Mouse (Mus musculus) cerebellum, adult 18-20 months (tissue): Measurements from ENCODE around the gene Nsun7.

Experiments
- DNase-seq, 2 experiments: peaks; one replicate each; pipeline ENCODE4 v3.0.0; 2021

Nsun7 gene

DNA sequence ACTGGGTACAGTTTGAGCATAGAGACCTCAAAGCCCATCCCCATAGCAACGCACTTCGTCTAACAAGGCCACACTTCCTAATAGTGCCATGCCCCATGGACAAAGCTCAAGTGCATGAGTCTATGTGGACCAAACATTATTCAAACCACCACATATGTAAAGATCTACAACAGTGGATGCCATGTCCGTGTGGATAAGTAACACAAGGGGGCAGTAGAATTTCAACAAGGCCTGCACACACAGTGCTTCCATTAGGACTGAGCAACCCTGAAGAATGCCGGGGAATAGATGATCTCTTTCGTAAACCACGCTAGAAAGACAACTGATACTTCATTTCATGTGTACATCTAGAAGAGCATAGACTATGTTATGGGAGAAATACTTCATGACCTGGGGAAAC is 21.0 kb downstream of the Nsun7 start:
- DNase-seq = no peak

DNA sequence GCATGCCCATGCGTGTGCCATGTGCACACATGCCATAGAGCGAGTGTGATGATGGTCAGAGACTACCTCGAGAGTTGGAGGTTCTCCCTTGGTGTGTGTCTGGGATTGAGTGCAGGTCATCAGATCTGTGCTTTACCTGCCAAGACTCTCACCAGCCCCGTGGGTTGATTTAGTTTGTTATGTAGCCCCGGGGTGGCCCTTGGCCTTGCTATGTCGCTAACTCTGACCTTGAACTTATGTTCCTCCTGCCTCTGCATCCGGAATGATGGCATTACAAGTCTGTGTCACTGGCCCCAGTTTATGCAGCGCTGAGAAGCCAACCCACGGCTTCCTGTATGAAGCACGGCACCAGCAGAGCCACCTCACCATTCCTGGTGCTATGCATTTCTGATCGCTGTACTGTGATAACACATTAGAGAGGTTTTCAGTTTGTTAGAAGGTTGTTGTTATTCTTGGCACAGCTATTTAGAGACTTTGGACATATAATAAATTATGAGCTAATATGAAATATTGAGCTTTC is 34.5 kb downstream of the Nsun7 start:
- DNase-seq = no peak

DNA sequence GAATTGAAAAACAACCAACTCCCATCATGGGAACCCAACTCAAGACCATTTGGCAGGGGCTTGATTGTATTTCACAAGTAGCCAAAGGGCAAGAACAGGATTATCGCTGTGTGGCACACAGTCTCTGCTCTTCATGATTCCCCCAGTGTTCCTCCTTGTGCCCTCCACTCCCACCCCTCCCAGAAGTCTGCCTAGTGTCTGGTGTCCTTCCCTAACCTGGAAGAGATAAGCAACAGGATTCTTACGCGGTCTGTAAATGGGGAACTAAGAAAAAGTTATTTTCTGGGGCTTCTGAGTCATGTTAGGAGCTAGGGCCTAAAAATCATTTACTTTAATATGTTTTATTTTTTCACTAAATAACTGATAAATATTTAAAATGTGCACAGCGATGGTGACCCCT is 35.3 kb downstream of the Nsun7 start:
- no peak for DNase-seq

DNA sequence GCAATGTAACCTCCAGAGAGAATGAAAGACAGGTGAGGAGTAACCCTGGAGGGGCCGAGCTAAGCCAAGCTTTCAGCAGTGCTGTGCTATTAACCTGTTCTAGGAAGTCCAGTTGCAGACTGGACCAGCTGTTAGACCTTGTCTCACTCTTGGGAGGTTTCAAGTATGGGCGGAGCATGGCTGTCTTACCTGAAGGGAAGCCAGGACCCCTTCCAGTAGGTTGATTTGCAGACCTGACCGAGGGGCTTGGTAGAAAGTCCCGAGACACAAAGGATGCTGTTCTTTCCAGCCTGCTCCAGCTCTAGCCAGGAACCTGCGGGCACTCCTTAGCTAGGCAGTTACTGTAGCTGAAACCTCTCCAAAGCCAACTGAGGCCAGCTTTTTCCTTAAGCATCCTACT is 36.4 kb downstream of the Nsun7 start:
- no peak for DNase-seq

DNA sequence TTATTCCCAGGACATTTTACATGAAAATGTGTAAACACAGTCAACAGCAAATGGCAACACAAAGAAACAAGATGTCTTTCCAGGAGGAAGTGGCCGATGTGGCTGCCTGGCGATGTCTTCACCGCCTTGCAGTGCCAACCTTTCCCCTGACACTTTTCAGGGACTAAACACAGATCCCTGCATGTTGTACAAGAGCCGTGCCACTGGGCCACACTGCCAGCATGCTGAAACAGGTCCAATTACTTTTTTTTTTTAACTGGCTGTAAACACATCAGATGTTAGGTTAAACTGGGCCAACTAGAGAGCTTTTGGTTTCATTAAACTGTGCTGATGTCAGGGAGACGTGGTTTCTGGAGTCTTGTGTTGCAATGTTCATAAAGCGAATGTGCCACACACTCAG is 39.2 kb downstream of the Nsun7 start:
- no peak for DNase-seq

DNA sequence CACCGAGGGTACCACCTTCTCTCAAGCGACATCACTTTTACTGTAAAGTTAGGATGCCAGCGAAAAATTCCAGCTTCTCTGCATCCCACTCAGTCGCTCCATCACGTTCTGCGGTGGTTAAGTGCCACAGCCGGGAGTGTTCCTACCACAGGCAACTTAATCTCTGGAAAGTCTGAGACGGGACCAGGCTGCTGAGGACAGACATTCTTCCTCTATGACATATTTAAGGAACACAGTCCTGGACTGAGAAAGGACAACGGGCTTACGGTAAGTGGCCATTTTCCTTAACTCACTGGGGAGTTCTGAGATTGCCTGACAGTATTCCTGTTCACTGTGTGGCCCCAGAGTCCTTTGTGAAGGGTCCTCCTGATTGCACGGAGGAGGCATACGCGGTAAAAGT is 40.9 kb downstream of the Nsun7 start:
- DNase-seq = no peak

DNA sequence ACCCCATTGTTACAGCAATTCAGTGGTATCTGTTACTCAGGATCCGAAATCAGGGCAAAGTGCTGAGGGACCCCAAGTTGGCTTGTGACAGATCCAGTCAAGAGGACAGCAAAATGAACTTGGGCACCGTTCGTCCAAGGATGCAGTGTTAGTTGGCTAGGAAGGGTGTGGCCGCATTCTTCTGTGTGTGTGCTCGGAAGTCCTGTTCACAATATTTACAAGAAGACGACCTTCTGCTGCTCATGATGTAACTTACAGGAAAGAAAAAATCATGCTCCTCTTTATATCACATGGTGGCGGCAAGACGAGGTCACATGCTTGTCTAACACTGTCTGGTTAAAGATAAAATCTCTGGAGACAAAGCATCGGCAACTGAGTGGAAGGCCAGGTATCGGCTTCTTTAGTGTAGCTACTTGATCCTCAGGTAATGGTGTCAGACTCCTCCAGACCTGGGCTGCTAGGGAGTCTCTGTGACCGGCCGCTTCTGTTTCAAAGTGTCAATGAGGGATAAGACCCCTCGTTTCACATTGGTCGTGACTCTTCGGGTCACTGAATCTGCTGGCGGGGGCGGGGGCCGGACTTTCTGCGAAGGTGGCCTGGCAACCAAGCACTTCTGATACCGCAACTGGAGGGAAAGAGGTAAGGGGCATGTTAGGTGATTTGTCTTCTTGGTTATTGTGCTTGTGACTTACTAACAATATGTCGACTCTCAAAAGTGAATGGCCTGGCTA is 42.6 kb downstream of the Nsun7 start:
- DNase-seq = no peak

DNA sequence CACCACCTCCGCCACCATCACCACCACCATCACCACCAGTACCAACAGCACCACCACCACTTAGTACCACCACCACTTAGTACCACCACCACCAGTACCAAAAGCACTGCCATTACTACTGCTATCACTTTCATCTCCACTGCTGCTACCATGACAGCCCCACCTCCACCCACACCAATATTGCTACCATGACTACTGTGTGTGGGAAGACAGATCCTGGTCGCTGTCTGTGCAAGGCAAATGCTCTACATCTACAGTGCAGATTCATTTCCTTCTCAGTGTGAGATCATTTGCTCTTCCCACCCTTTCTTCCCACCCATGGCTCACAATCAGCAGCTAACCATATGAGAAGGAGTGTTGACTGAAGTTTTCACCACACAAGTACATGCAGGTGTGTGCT is 43.2 kb downstream of the Nsun7 start:
- no peak for DNase-seq

DNA sequence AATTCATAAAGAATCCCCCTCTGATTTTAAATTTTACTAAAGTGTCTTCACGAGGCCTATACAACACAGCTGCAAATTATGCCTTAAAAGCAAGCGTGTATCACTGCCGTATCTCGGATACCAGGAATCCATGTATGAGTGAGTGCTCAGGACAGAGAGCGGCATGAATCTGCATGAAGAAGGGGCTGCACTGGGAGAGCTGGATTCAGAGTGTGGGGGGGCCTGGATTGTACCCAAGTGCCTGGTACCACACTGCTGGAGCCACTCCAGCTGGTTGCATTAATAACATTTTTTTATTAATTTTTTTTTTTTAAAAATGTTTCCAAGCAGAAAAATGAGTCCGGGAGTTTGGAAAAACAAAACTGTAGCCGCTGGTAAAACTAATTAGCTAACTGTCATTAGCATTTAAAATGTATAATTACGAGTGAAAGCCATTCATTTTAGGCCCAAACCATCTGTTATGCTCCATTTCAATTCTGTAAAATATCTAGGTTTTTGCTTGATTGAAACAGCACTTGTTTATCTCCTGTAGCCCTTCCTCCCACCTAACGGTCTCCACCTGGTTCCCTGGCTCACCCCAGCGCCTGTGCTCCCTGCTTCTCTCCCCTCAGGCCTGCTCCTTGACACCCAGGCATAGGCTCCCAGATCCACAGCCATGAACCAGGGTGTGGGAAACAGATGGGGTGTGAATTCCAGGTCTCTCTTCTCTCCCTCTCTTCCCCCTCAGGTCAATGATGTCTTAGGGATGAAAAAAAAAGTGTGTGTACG is 44.8 kb downstream of the Nsun7 start:
- no peak for DNase-seq

DNA sequence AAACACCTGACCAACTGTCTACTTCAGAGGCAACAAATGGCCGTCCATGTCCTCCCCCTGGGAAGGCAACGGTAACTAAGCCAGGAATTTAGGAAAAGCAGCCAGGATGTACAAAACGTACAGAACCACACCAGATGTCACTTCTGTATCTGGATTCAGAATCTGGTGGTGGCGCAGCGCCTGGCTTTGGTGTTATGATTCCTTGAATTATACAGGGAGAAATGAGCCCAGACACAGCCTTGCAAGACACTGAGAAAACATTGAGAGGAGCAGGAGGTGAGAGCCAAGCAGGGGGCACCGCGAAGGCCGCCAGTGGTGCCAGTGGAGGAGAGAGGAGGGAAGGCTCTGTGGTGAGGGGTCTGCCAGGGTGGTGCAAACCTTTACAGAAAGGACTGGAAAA is 45.8 kb downstream of the Nsun7 start:
- DNase-seq = no peak

DNA sequence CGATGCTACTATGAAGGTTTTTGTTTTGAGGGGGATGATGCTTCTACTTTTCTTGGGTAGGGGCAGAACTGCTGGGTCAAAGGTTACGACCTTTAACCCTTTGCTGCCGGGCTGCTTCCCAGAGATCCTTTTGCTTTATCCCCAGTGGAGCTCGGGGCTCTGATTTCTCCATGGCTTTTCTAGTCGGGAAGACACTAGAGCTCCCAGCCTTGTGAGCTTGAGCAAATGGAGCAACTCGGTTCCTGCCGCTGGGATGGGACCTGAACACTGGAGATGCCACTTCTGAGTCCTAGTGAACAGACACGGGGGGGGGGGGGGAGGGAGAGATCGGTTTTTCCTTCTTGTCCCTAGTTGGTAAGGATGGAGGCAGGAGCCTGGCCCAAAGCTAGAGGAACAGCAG is 50.6 kb downstream of the Nsun7 start:
- DNase-seq = no peak

DNA sequence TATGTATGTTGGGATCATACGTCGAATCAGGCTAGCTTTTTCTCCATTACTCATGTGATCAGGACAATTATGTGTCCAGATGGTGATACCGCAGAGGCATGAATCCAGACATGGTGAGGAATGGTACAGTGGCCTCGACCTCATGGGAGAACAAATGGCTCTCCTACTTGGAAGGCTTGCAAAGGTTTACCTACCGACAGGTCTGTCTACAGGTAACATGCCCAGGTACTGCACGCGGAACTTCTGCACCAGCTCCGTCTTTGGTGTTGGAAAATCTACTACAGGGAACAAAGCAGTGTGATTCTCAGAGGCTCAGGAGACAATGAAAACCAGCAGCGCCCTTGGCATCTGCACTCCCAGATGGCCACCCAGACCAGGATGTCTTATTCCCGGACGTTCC is 51.1 kb downstream of the Nsun7 start:
- DNase-seq = no peak

DNA sequence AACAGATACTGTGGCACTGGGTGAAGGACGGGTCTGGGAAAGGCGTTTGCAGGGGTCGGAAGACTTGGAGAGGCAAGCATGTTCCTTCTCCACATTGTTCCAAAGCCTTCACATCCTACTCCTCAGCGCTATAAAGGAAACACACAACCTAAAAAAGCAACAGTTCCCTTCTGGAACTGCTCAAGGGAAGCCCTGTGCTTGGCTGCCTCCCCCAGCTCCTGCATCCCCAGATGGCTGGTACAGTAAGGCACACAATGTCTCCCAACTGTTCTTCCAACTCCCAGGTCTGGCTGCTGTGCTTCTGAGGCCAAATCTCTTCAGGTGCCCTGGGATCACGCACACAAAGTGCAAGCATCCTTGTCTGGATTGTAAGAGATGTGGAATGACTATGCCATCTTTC is 56.1 kb downstream of the Nsun7 start:
- DNase-seq = peak in 1 of 2 experiments; percentile 18

DNA sequence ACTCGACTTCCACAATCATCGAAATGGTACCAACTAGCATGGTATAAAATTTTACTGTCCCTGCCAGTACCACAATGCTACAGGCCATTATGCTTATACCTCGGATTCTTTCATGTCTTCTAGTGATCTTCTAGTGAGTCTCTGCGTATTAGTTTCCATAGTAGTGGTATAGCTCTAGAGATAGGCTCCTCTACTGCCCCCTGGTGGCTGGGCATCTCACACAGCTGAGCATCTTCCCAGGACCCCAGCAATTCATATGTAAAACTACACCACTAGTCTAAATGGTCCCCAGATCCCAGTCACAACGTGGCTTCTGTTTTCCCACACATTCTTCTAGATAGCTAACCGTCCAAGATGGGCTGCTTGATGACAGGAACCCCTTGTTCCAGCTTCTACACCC is 59.6 kb downstream of the Nsun7 start:
- peak; percentile 33 to 39 for DNase-seq

DNA sequence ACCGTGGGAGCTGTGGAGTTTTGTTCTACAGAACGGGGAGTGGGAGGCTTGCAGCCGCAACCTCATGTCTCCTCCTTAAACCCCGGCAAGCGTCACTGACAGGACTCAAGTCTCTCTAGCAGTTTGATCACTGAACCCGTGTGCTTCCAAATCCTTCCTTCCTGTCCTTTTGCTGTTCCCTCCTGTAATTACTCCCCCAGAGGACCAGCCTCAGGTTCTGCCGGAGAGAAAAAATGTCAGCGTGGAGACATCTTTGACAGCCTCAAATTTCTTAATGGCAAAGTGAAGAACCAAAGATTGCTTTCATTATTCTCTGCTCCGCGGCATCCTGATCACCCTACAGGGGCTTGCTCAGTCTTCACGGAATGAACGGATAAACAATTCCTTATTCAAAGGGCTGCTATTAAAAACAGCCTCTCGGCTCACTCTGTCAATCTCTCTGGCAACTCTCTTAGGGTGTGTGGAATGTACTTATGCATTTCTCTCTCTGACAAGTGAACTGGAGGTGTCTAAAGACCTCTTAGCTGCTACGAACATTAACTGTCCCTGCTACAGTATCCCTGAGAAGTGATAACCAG is 60.2 kb downstream of the Nsun7 start:
- DNase-seq = no peak

DNA sequence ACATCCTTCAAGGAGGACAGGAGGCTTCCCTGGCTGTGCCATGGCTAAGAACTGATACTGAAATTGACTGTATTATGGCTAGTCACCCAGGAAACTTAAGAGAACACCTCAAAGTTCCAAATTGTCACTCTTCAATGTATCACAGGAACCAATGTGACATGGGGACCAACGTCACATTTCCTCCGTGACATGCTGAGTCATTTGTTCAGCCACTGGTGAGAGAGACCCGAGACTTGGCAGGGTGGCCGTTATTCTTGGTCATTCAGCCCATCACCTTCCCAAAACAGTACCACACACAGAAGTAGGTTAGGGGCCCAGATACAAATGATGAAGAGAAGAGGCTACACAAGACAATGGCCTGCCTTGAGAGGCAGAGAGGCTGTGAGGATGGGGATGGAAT is 63.4 kb downstream of the Nsun7 start:
- DNase-seq = no peak

DNA sequence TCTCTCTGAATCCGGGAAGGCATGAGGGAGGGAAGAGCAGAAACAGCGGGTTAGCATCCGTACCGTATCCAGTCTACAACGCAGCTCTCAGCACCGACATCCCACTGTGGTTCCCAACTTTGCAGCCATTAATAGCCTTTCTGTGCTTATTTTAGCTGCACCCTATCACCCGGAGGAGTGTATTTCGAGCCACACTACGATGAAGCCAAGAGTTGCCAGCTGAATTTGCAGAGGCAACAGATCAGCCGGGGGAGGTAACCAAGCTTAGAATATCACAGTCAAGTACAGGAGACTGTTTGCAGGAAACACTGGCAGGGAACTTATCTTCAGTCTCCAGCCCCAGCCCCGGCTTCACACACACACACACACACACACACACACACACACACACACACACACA is 63.9 kb downstream of the Nsun7 start:
- DNase-seq = no peak

DNA sequence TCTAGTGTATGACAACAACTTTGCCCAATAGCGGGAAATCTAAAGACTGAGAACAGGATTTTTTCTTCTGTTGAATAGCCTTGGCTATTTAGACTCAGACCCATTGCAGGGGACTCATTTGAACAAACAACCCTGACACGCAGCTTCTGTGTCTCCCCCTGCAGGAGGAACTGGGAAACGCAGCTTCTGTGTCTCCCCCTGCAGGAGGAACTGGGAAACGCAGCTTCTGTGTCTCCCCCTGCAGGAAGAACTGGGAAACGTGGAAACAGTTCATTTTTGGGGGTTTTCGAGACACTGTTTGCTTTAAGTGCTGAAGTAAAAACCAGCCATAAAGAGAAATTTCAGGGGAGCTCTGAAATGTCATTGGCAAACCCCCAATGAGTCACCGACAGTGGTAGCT is 66.7 kb downstream of the Nsun7 start:
- no peak for DNase-seq

DNA sequence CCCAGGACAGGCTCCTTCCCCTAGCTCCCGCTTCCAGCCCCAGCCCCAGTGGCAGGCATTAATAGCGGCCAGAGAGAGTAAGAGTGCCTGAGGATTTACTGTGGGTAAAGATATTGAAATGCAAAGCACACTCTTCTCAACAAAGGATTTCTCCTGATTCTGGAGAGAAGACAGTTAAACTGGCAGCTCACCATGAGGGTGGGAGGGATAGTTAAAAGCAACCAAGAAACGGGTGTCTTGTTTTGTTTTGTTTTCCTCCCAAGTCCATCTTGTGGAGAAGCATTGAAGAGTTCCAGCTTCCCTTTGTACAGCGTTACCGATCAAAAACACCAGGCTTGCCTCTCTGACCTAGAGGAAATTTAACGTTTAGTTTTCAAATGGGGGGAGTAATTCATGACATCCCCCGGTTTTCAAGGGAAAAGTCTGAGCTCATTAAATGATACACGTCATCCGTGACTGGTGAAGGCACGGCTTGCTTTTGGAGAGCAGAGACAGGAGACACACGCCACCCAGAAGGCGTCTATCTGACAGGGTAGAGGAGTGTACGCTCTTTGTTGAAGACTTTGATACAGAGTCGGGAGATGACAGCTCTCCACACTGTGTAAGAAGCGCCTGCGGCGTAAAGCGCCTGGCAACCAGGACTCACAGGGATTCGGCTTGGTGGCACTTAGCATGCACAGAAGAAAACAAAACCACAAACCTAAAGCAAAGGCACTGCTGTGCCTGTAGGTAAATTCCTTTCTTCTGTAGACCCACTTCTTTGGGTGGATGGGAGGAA is 68.4 kb downstream of the Nsun7 start:
- no peak for DNase-seq

DNA sequence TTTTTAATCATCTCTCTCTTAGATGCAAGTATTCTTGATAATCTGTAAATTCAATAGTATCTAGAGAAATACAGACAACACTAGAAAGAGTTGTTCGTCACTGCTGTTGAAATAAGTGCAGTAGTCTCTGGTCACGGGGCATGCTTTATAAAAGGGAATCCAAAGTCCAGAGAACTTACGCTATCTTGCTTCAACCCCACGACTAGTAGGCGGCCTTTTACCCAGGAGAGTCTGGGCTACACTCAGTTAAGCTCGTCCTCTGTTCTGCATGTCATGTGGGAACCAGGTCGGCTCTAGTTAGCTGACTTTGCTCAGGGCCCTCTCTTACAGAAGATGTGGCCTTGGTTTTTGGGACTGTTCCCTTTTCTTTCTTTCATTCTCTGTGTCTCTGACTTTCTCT is 69.1 kb downstream of the Nsun7 start:
- no peak for DNase-seq

DNA sequence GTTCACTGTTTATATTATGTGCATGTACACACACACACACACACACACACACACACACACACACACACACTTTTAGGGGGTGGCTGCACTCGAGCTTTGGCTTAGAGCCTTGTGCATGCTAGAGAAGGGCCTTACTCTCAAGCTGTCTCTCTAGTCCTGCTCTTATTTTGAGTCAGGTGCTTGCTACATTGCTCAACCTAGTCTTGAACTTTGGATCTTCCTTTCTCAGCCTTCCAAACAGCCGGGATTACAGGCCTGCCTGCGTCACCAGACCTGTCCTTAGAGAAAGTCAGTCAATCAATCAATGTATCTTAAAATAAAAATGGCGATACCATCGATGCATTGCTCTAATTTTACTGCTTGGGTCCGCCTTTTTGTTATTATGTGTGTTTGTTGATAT is 71.1 kb downstream of the Nsun7 start:
- DNase-seq = no peak

DNA sequence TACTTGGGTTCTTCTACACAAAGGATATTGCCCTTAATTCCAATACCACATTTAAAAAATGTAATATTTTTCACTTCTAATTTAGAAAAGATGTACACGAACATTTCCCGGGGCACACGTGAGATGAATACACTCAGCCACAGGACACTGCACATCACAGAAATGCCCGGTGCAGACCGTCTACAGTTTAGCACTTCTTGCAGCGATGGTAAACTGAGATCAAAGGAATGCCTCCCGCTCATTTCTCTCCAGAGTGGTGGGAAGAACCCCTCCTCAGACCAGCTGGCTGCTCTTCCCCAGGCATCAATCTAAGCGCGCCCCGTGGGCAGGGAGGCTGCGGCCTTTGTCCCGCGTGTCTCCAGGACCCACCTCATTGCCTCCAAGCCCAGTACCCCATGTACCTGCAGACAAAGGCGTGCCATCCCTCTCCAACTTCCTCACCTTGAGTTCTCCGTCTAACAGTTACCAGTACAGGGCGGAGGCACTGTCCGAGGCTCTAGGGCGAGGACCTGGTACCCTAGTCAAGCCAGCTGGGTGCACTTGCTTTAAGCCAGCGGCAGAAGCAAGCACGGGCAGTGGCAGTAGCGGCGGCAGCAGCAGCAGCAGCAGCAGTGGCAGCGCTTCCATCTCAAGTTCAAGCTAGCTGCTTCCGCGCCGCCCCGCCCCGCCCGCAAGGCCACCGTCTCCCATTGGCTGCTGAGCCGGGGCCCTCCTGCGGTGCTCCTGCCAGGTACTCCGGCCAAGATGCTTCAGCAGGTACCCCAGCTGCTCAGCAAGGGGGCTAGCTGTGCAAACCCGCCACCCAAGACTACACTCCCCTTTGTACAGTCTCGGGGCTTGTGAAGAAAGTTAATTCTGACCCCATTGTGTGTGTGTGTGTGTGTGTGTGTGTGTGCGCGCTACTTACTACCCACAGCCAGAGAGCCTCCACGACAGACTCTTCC is 77.6 kb downstream of the Nsun7 start:
- peak; percentile 56 to 57 for DNase-seq
